Mouse (Mus musculus) forebrain, embryonic 10.5 days (tissue): ENCODE measurements around the gene Gad2. TPM values are rescaled to one million over a fixed set of nuclear protein-coding genes. Genes with fewer than 3 reads are reported as not detected.
"Not testable (repeated sequence)": the region's sequence is repeated elsewhere in the genome, so short reads cannot be mapped to it uniquely, and the experiment has no call there.

ENCODE experiments used
- DNase-seq: peaks from one replicate; pipeline ENCODE4 v3.0.0-alpha.2; 2017; ENCODE audit warnings: low spot score; ENCODE audit errors: extremely low spot score
- H3K27ac ChIP-seq: fragments of 300-500 bp; sonication (generic); 2 replicates; pipeline ENCODE4 v1.5.1; 2016; ENCODE audit warnings: mild to moderate bottlenecking
- H3K27me3 ChIP-seq: fragments of 300-500 bp; sonication (generic); 2 replicates; pipeline ENCODE4 v1.6.1; 2016; ENCODE audit warnings: mild to moderate bottlenecking; ENCODE audit not compliant: poor library complexity, severe bottlenecking
- H3K36me3 ChIP-seq: fragments of 300-500 bp; sonication (generic); replicated peaks from 2 replicates; pipeline ENCODE4 v1.6.1; 2016; ENCODE audit warnings: mild to moderate bottlenecking, moderate library complexity
- H3K4me1 ChIP-seq: fragments of 300-500 bp; sonication (generic); 2 replicates; pipeline ENCODE4 v1.6.1; 2016
- H3K4me3 ChIP-seq: fragments of 300-500 bp; sonication (generic); 2 replicates; pipeline ENCODE4 v1.5.1; 2016; ENCODE audit warnings: mild to moderate bottlenecking, moderate library complexity
- H3K9me3 ChIP-seq: fragments of 300-500 bp; sonication (generic); 2 replicates; pipeline ENCODE4 v1.6.1; 2016; ENCODE audit warnings: mild to moderate bottlenecking, moderate library complexity
- WGBS: fragments of 180-500 bp; shearing (Covaris S2); methylation state at CpG from one replicate; pipeline ENCODE4 v1.1.7; 2016; 5-methylcytosine and 5-hydroxymethylcytosine counted together
- polyA plus RNA-seq: library from polyadenylated mRNA; unstranded; fragments of >200 nt; fragmentation: Nextera tagmentation; extraction: Ambion mirVana; gene quantifications from 2 replicates; pipeline ENCODE4 v1.2.1, GENCODE M21; 2016

Gad2 gene
- 4.8 and 7.0 TPM in 2 replicates for polyA plus RNA-seq

DNA sequence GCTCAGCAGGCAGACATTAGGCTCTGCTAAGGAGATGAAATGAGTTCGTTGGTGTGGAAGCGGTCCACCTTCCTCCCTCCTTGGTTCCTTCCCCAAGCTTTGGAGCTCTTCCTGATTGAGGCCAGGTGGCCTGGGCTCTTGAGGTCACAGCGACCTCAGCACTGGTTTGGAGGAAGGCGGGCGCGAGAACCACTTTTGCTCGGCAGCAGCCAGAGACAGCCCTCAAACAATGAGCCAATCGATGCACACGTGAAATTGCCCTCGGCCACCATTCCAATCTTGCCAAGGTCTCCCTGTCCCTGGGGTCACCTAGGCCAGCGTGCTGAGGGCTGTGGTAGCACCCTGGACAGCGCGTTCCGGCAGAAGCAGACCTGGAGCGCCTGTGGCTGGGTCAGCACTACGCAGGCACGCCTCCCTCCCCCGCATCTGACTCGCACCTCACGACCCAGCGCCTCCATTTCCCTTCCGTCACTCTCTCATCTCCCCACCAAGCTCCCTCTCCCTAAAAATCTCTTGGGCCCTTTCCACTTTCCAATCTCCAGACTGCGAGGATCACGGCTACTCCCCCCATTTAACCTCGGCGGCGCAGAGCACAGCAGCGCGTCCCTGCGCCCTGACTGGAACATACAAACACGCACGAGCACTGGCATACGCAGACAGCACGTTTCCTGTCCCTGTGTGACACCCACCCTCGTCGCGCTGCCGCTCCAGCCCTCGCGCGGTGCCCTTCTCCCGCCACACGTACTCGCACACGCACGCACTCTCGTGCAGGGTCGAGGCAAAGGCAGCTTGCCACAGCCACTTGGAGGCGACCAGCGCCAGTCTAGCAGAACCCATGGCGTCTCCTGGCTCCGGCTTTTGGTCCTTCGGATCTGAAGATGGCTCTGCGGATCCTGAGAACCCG, at the start of gene Gad2:
Gene Gad2, plus strand, starts transcription at position 378 of the 904 bp plus-strand sequence.
- DNase-seq, result peak; percentile 62
- H3K27me3 ChIP-seq, result peaks cover 100% of the 10 kb centered on the region
- peak within 1 kb of the TSS; percentile 72 for H3K27ac ChIP-seq
- under 1% methylated on average over 55 of the region's 55 CpGs for WGBS
- H3K4me1 ChIP-seq, result peaks cover 47% of the 10 kb centered on the region
- no peaks in the 10 kb centered on the region for H3K36me3 ChIP-seq
- peak within 1 kb of the TSS; percentile 54 for H3K4me3 ChIP-seq
- H3K9me3 ChIP-seq, result no peaks in the 10 kb centered on the region

DNA sequence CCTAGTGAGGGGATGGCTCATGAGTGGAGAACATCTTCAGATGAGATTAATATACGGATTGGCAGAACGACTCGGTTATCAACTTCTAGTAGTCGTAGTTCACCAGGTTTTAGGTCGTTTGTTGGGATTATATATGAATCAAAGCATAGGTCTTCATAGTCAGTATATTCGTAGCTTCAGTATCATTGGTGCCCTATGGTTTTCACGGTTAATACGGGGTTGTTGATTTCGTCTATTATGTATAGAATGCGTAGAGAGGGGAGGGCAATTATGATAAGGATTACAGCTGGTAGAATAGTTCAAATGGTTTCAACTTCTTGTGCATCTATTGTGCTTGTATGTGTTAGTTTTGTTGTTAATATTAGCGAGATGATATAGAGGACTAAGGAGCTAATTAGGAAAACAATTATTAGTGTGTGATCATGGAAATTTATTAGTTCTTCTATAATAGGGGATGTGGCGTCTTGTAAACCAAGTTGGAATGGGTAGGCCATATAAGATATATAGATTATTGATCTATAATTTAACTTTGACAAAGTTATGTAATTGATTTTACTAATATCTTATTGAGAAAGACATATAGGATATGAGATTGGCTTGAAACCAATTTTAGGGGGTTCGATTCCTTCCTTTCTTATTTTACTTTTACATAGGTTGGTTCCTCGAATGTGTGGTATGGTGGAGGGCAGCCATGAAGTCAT, 34.4 kb upstream of the Gad2 start:
- H3K36me3 ChIP-seq, H3K27ac ChIP-seq, H3K9me3 ChIP-seq, H3K4me1 ChIP-seq, DNase-seq, H3K4me3 ChIP-seq, H3K27me3 ChIP-seq: not testable (repeated sequence)
- WGBS, result 89% methylated on average over 14 of the region's 14 CpGs

DNA sequence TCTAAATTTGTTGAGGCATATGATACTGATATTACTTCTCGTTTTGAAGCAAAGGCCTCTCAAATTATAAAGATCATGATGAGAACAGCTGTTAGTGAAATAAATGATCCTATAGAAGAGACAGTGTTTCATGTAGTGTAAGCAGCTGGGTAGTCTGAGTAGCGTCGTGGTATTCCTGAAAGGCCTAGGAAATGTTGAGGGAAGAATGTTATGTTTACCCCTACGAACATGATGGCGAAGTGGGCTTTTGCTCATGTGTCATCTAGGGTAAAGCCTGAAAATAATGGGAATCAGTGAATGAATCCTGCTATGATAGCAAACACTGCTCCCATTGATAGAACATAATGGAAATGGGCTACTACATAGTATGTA, 33.8 kb upstream of the Gad2 start:
- not testable (repeated sequence) for H3K27ac ChIP-seq, H3K27me3 ChIP-seq, H3K9me3 ChIP-seq, H3K36me3 ChIP-seq, H3K4me3 ChIP-seq, DNase-seq, H3K4me1 ChIP-seq
- WGBS, result 86% methylated on average over 5 of the region's 5 CpGs

GRCm38 (mm10) chr2:22588673-22589381, 33.2 kb upstream of the Gad2 start:
- H3K36me3 ChIP-seq, H3K9me3 ChIP-seq, DNase-seq, H3K27me3 ChIP-seq, H3K27ac ChIP-seq, H3K4me1 ChIP-seq, H3K4me3 ChIP-seq: not testable (repeated sequence)
- WGBS, result 71% methylated on average over 12 of the region's 12 CpGs

DNA sequence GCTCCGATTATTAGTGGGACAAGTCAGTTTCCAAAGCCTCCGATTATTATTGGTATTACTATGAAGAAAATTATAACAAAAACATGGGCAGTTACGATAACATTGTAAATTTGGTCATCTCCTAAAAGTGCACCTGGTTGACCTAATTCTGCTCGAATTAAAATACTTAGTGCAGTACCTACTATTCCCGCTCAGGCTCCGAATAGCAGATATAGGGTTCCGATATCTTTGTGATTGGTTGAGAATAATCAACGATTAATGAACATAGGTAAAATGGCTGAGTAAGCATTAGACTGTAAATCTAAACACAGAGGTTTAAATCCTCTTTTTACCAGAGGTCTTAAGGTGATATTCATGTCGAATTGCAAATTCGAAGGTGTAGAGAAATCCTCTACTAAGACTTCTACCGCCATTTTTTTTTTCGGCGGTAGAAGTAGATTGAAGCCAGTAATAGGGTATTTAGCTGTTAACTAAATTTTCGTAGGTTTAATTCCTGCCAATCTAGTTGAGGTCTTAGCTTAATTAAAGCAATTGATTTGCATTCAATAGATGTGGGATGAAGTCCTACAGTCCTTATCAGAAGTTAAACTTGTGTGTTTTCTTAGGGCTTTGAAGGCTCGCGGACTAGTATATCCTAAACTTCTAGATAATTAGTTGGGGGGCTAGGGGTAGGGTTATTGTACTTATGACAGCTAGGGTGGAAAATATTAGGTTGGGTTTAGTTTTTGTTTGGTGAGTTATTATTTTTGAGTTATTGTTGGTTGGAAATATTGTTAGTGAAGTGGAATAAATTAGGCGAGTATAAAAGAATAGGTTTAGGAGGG, 32.4 kb upstream of the Gad2 start:
- H3K36me3 ChIP-seq, H3K4me1 ChIP-seq, DNase-seq, H3K4me3 ChIP-seq, H3K9me3 ChIP-seq, H3K27me3 ChIP-seq, H3K27ac ChIP-seq: not testable (repeated sequence)
- WGBS, result 89% methylated on average over 17 of the region's 17 CpGs

GRCm38 (mm10) chr2:22590206-22590490, 31.9 kb upstream of the Gad2 start:
- H3K27ac ChIP-seq, result no peak overlapping the region
- H3K4me1 ChIP-seq, result no peaks in the 10 kb centered on the region
- no peaks in the 10 kb centered on the region for H3K9me3 ChIP-seq
- no peaks in the 10 kb centered on the region for H3K27me3 ChIP-seq
- no peak for DNase-seq
- no peak overlapping the region for H3K4me3 ChIP-seq
- H3K36me3 ChIP-seq, result no peaks in the 10 kb centered on the region

GRCm38 (mm10) chr2:22617951-22618350, 4.1 kb upstream of the Gad2 start:
- peaks cover 5% of the 10 kb centered on the region; the same call in 1 of the 2 replicates for H3K9me3 ChIP-seq
- no peak for DNase-seq
- no peaks in the 10 kb centered on the region for H3K36me3 ChIP-seq
- H3K4me1 ChIP-seq, result peaks cover 38% of the 10 kb centered on the region
- peaks cover 67% of the 10 kb centered on the region for H3K27me3 ChIP-seq
- H3K27ac ChIP-seq, result no peak overlapping the region
- 3% methylated on average over 9 of the region's 9 CpGs for WGBS
- H3K4me3 ChIP-seq, result no peak overlapping the region

GRCm38 (mm10) chr2:22619416-22619815, 2.6 kb upstream of the Gad2 start:
- H3K27ac ChIP-seq, result no peak overlapping the region

DNA sequence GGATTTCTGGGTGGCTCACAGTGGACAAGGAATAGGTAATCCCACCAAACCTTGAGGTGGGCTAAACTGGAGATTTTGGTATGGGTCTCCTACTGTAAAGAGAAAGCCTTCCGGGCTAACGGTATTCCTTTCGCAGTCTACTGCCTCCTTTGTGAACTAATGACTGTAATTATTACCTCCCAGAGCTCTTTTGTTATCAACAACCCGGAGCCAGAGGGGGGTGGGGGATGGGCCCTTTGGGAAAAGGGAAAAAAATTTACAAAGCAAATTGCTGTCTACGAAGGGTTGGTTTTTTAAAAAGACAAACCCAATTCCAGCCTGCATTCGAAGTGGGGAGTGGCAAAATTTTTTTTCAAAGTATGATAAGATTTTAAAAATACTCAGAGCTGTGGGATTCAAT, 2.0 kb upstream of the Gad2 start:
- Histone ChIP-seq H3K4me3 (peak overlapping the region; percentile 27; the same call in 1 of the 2 replicates), H3K4me1 (peaks cover 47% of the 10 kb centered on the region), H3K27ac (no peak overlapping the region), H3K9me3 (peaks cover 5% of the 10 kb centered on the region; the same call in 1 of the 2 replicates), H3K36me3 (no peaks in the 10 kb centered on the region), H3K27me3 (peaks cover 87% of the 10 kb centered on the region)
- no peak for DNase-seq
- WGBS, result under 1% methylated on average over 6 of the region's 6 CpGs

More at GRCm38 (mm10) chr2:22619416-22619815, 2.6 kb upstream of the Gad2 start:
- Histone ChIP-seq H3K9me3 (peaks cover 5% of the 10 kb centered on the region; the same call in 1 of the 2 replicates), H3K36me3 (no peaks in the 10 kb centered on the region), H3K27me3 (peaks cover 81% of the 10 kb centered on the region), H3K4me1 (peaks cover 47% of the 10 kb centered on the region), H3K4me3 (peak overlapping the region; percentile 27)
- DNase-seq, result no peak
- under 1% methylated on average over 12 of the region's 12 CpGs for WGBS

- peaks cover 92% of the 10 kb centered on the region for H3K27me3 ChIP-seq
- 2% methylated on average over 7 of the region's 7 CpGs for WGBS
- H3K36me3 ChIP-seq, result no peaks in the 10 kb centered on the region
- DNase-seq, result no peak
- no peaks in the 10 kb centered on the region for H3K9me3 ChIP-seq
- H3K27ac ChIP-seq, result peak overlapping the region; percentile 53; the same call in 1 of the 2 replicates
- peaks cover 47% of the 10 kb centered on the region for H3K4me1 ChIP-seq
- peak overlapping the region; percentile 54; the same call in 1 of the 2 replicates for H3K4me3 ChIP-seq
Observed at GRCm38 (mm10) chr2:22620534-22620933, 1.5 kb upstream of the Gad2 start.

DNA sequence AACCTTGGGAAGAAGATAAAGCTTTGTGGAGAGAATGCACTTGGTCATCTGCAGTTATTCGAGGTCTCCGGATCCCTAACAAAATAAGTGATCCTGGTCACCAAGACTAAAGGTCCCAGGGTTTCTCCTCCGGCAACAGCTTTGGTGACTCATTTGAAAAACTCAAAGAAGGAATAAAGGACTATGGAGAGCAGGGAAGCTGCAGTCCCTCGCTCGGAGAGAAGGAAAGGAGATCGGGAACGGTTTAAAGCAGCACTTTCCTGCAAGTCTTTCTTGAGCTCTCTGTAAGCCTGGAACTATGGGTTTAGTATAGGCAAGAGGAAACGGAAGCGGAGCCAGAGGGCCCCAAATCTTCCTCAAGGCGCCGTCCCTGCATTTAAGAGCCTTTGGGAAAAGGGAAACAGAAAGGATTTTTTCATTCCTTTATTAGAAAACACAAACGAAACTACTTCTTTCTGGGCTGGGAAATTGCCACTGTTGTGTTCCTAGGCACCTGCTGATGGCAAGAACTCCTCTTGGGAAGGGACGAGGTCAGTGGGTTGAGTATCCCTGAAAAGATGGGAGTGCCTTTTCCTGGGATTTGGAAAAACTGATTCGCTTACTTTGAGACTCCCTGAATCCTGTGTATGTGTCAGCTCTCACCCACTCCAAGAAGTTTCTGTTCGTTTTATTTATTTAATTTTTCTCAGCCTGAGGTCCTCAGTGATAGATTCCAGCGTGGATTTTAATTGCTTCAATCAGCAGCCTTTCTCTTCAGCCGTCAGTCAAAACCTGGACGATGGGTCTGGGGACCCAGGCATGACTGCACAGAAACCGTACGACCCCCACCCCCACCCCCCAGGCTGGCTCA, 802 bp upstream of the Gad2 start:
- H3K4me1 ChIP-seq, result peaks cover 47% of the 10 kb centered on the region
- 1% methylated on average over 20 of the region's 20 CpGs for WGBS
- H3K36me3 ChIP-seq, result no peaks in the 10 kb centered on the region
- no peak for DNase-seq
- peaks cover 99% of the 10 kb centered on the region for H3K27me3 ChIP-seq
- peak overlapping the region; percentile 54 for H3K4me3 ChIP-seq
- H3K9me3 ChIP-seq, result no peaks in the 10 kb centered on the region
- H3K27ac ChIP-seq, result peak overlapping the region; percentile 53; the same call in 1 of the 2 replicates
